7 mouse cellular contexts compared by ENCODE assay signal in genomic region chrX:51681170-51681667, GRCm38 (mm10). TPM values are rescaled to one million over a fixed set of nuclear protein-coding genes. Genes with fewer than 3 reads are reported as not detected.
DNase-seq lines count a peak whose midpoint lies in the region; ATAC-seq and TF ChIP-seq lines count a peak whose summit lies in the region.

No protein-coding gene starts in this region.

- 0 out of 2 replicates have a peak, but pooled peaks cover 5% of the 10 kb centered on the region for H3K9me3 ChIP-seq in embryonic facial prominence, embryonic 10.5 days
- H3K9me3 ChIP-seq in heart, postnatal 0 days (replicated peaks; ENCODE audit: control insufficient read depth, low read length), result no peaks in the 10 kb centered on the region
- H3K9me3 ChIP-seq in stomach, embryonic 14.5 days (ENCODE audit: control insufficient read depth, low read depth, low read length), result no peaks in the 10 kb centered on the region

- H3K4me1 ChIP-seq in embryonic facial prominence, embryonic 10.5 days, result peaks cover 14% of the 10 kb centered on the region; the same call in 1 of the 2 replicates
- H3K4me1 ChIP-seq in heart, postnatal 0 days (ENCODE audit: control insufficient read depth, insufficient read depth), result no peaks in the 10 kb centered on the region
- no peaks in the 10 kb centered on the region for H3K4me1 ChIP-seq in stomach, embryonic 14.5 days (ENCODE audit: control insufficient read depth, insufficient read depth, low read length)

- peaks cover 86% of the 10 kb centered on the region for H3K27me3 ChIP-seq in embryonic facial prominence, embryonic 10.5 days (replicated peaks; ENCODE audit: low read depth, poor library complexity, severe bottlenecking)
- peaks cover 30% of the 10 kb centered on the region; the same call in 1 of the 2 replicates for H3K27me3 ChIP-seq in heart, postnatal 0 days (ENCODE audit: control insufficient read depth, insufficient read depth, low read length)
- no peaks in the 10 kb centered on the region for H3K27me3 ChIP-seq in stomach, embryonic 14.5 days (ENCODE audit: control insufficient read depth, insufficient read depth, low read length)

- 12% methylated on average over 43 of the region's 43 CpGs for WGBS in embryonic facial prominence, embryonic 10.5 days
- 11% methylated on average over 41 of the region's 43 CpGs for WGBS in heart, postnatal 0 days
- WGBS in stomach, embryonic 14.5 days, result 24% methylated on average over 43 of the region's 43 CpGs

- H3K9ac ChIP-seq in heart, postnatal 0 days (replicated peaks; ENCODE audit: low read depth, low read length), result no peak overlapping the region
- H3K9ac ChIP-seq in stomach, embryonic 14.5 days (replicated peaks; ENCODE audit: low read depth, low read length), result peak overlapping the region; percentile 30; the same call in 1 of the 2 replicates

- peak overlapping the region; percentile 66 for H3K4me3 ChIP-seq in embryonic facial prominence, embryonic 10.5 days
- H3K4me3 ChIP-seq in heart, postnatal 0 days (ENCODE audit: low read depth, low read length), result peak overlapping the region; percentile 46
- H3K4me3 ChIP-seq in stomach, embryonic 14.5 days (ENCODE audit: low read depth, low read length), result peak overlapping the region; percentile 47

- peak; percentile 21 to 60 for DNase-seq in urinary bladder, postnatal 4 days (ENCODE audit: low spot score in 2 of 2)
- DNase-seq in urinary bladder, postnatal 36 days (ENCODE audit: low spot score in 2 of 2), result no peak
- peak; percentile 78 for DNase-seq in embryonic facial prominence, embryonic 10.5 days (ENCODE audit: low spot score)
- no peak for DNase-seq in heart, postnatal 0 days (ENCODE audit: low spot score)
- DNase-seq in kidney, postnatal 36 days, result peak; percentile 10 to 55

- peak overlapping the region; percentile 89 for H3K27ac ChIP-seq in embryonic facial prominence, embryonic 10.5 days (replicated peaks)
- no peak overlapping the region for H3K27ac ChIP-seq in heart, postnatal 0 days (ENCODE audit: low read depth)
- no peak overlapping the region for H3K27ac ChIP-seq in stomach, embryonic 14.5 days (ENCODE audit: low read length)

- no peak for TF ChIP-seq EP300 in heart, postnatal 0 days (IDR thresholded peaks at IDR 0.05; ENCODE audit: low read depth)

- peak overlapping the region; percentile 83 for H3K4me2 ChIP-seq in heart, postnatal 0 days (ENCODE audit: low read depth, low read length)
- H3K4me2 ChIP-seq in stomach, embryonic 14.5 days (replicated peaks; ENCODE audit: low read depth, low read length), result peak overlapping the region; percentile 66

- no peak for TF ChIP-seq CTCF in heart, postnatal 0 days (IDR thresholded peaks at IDR 0.05; ENCODE audit: low read depth)

- H3K36me3 ChIP-seq in embryonic facial prominence, embryonic 10.5 days (replicated peaks), result peaks cover 7% of the 10 kb centered on the region; the same call in 1 of the 2 replicates
- H3K36me3 ChIP-seq in heart, postnatal 0 days (replicated peaks; ENCODE audit: control insufficient read depth, insufficient read depth, low read length), result no peaks in the 10 kb centered on the region
- H3K36me3 ChIP-seq in stomach, embryonic 14.5 days (ENCODE audit: control insufficient read depth, insufficient read depth, low read length), result no peaks in the 10 kb centered on the region

- peak; percentile 44; the same call in 1 of the 2 replicates for ATAC-seq in heart, postnatal 0 days (ENCODE audit: insufficient read depth, low read depth)
- peak; percentile 58; the same call in 1 of the 2 replicates for ATAC-seq in megakaryocyte-erythroid progenitor cell, adult 5-6 weeks (replicated peaks; ENCODE audit: low FRiP score, low TSS enrichment, poor library complexity, severe bottlenecking)
- ATAC-seq in stomach, embryonic 14.5 days (ENCODE audit: insufficient number of reproducible peaks, insufficient read depth, low FRiP score, low read depth), result peak; percentile 58

RNA-seq across cellular contexts. Expression of gene Hs6st2, which starts 0.4 kb away (rescaled TPM):
- polyA plus RNA-seq in embryonic facial prominence, embryonic 10.5 days (2016; fragmentation: Nextera tagmentation; extraction: Ambion mirVana), result 25.9 and 27.8 TPM in 2 replicates
- 7.7 and 20.2 TPM in 2 replicates for total RNA-seq in heart, postnatal 0 days (2014; rRNA removed; ENCODE audit: low replicate concordance)
- 2.8 and 3.3 TPM in 2 replicates for polyA plus RNA-seq in heart, postnatal 0 days (2015; fragmentation: Nextera tagmentation; extraction: Ambion mirVana)
- total RNA-seq in megakaryocyte-erythroid progenitor cell, adult 5-6 weeks (2014; fragmentation: Nextera tagmentation), result 0.37 TPM in 1 of 2 replicates, not detected in the other
- 8.4 TPM in 1 of 2 replicates, not detected in the other for total RNA-seq in megakaryocyte-erythroid progenitor cell, adult 5-6 weeks (2017)
- polyA plus RNA-seq in stomach, embryonic 14.5 days (2014; fragmentation: Nextera tagmentation; extraction: Ambion mirVana), result 9.8 and 10.3 TPM in 2 replicates

Comparison
In these comparisons a context has a peak if more than half of its experiments do, and no peak if none do; other contexts are left out.
1. DNase-seq: peak in urinary bladder, postnatal 4 days (2 of 2), embryonic facial prominence, embryonic 10.5 days (single experiment) and kidney, postnatal 36 days (2 of 2); none in urinary bladder, postnatal 36 days (0 of 2) and heart, postnatal 0 days (single experiment).
2. Peak in every context shown above with its lines, with median percentiles within 50 percentile points of each other: H3K4me3 ChIP-seq and ATAC-seq.